Mouse (Mus musculus) ES-Bruce4 (cell line): ENCODE measurements at regions not wholly inside any gene's neighbourhood (a gene's known extent, or its start where the extent isn't known, plus 50 kb on each side); places are given as distances from the start of the nearest gene placed in this dataset.

ENCODE experiments used
- H3K27ac ChIP-seq: 2 replicates; pipeline ENCODE4 v1.5.1; 2012; ENCODE audit warnings: low read length, inconsistent platforms; ENCODE audit not compliant: insufficient read depth
- H3K27me3 ChIP-seq: 2 replicates; pipeline ENCODE4 v1.6.1; 2012; ENCODE audit warnings: mild to moderate bottlenecking, low read length, inconsistent platforms; ENCODE audit not compliant: control insufficient read depth, poor library complexity, insufficient read depth, severe bottlenecking
- H3K36me3 ChIP-seq: 2 replicates; pipeline ENCODE4 v1.6.1; 2012; ENCODE audit warnings: inconsistent platforms, mild to moderate bottlenecking, low read length, moderate library complexity; ENCODE audit not compliant: control insufficient read depth, poor library complexity, insufficient read depth, severe bottlenecking
- H3K4me1 ChIP-seq: one replicate; pipeline ENCODE4 v1.8.1; 2011; ENCODE audit warnings: low read length; ENCODE audit not compliant: control insufficient read depth, insufficient read depth
- H3K4me3 ChIP-seq: 2 replicates; pipeline ENCODE4 v1.5.1; 2011; ENCODE audit warnings: low read depth, mild to moderate bottlenecking, low read length
- H3K9ac ChIP-seq: 2 replicates; pipeline ENCODE4 v1.6.1; 2012; ENCODE audit warnings: low read depth, mild to moderate bottlenecking, inconsistent platforms; ENCODE audit not compliant: poor library complexity, severe bottlenecking
- H3K9me3 ChIP-seq: replicated peaks from 2 replicates; pipeline ENCODE4 v1.6.1; 2012; ENCODE audit warnings: mild to moderate bottlenecking, low read length, inconsistent platforms; ENCODE audit not compliant: control insufficient read depth, poor library complexity, insufficient read depth, severe bottlenecking
- CTCF ChIP-seq: IDR thresholded peaks from one replicate; pipeline ENCODE4 v1.8.1; 2011; ENCODE audit warnings: low read depth, low read length
- EP300 ChIP-seq: IDR thresholded peaks from 2 replicates; pipeline ENCODE4 v1.6.1; 2011; ENCODE audit warnings: low read depth, low read length; ENCODE audit not compliant: insufficient read depth
- POLR2A ChIP-seq: IDR thresholded peaks from one replicate; pipeline ENCODE4 v1.8.1; 2011; ENCODE audit warnings: low read length; ENCODE audit not compliant: insufficient read depth

DNA sequence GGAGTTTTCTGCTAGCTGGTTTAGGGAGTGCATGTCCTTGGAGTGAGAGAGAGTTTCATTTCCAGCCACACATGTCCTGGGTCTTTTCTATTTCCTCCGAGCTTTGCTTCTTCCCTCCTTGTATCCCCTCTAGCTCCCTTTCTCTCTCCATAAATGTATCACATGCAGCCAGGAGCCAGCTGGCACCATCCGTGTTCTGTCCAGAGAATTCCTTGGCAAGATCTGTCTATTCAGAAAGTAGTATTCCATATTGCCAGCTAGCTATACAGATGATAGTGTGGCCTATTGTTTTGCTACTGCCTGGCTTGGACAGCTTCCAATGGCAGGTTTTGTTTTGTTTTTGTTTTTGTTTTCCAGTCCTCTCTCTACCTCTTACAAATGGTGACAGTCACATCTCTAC, 195.3 kb downstream of the Wdr11 start:
- no peak for TF ChIP-seq CTCF
- no peak for TF ChIP-seq EP300
- no peak for TF ChIP-seq POLR2A
- H3K4me1 ChIP-seq = no peaks in the 10 kb centered on the region
- no peaks in the 10 kb centered on the region for H3K27me3 ChIP-seq
- H3K4me3 ChIP-seq = no peak overlapping the region
- H3K9me3 ChIP-seq = no peaks in the 10 kb centered on the region
- no peak overlapping the region for H3K9ac ChIP-seq
- H3K36me3 ChIP-seq = no peaks in the 10 kb centered on the region
- H3K27ac ChIP-seq = no peak overlapping the region

GRCm38 (mm10) chr7:129787736-129788135, 196.1 kb downstream of the Wdr11 start:
- no peaks in the 10 kb centered on the region for H3K9me3 ChIP-seq
- no peaks in the 10 kb centered on the region for H3K27me3 ChIP-seq
- no peak for TF ChIP-seq EP300
- no peak for TF ChIP-seq POLR2A
- TF ChIP-seq CTCF = no peak
- no peak overlapping the region for H3K4me3 ChIP-seq
- no peaks in the 10 kb centered on the region for H3K36me3 ChIP-seq
- H3K9ac ChIP-seq = no peak overlapping the region
- H3K27ac ChIP-seq = no peak overlapping the region
- H3K4me1 ChIP-seq = no peaks in the 10 kb centered on the region

DNA sequence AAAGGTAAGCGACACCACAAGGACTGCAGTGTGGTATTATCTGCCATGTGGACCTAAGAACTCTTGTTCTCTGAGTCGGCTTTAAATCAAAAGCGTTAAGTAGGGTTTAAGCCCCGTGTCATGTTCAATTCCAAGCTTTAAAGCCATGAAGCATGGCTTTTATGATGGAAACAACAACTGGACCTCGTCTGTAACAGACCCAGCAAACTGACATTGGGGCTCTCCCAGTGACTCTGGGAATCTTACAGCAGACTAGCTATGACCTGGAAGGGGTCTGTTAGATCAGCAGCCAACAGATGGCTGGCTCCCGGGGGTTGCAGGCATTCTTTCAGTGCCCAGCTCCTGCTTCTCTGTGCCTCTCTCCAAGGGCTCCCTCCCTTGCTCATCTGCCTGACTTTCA, 197.8 kb downstream of the Wdr11 start:
- Histone ChIP-seq H3K4me3 (no peak overlapping the region), H3K27me3 (no peaks in the 10 kb centered on the region), H3K9ac (no peak overlapping the region), H3K9me3 (no peaks in the 10 kb centered on the region), H3K27ac (no peak overlapping the region), H3K36me3 (no peaks in the 10 kb centered on the region), H3K4me1 (no peaks in the 10 kb centered on the region)
- no peak for TF ChIP-seq EP300
- TF ChIP-seq CTCF = no peak
- no peak for TF ChIP-seq POLR2A

- Histone ChIP-seq H3K27me3 (no peaks in the 10 kb centered on the region), H3K4me3 (no peak overlapping the region), H3K9me3 (no peaks in the 10 kb centered on the region), H3K9ac (no peak overlapping the region), H3K36me3 (no peaks in the 10 kb centered on the region), H3K4me1 (no peaks in the 10 kb centered on the region), H3K27ac (no peak overlapping the region)
- TF ChIP-seq CTCF (no peak), EP300 (no peak), POLR2A (no peak)
These were observed 199.2 kb downstream of the Wdr11 start for GRCm38 (mm10) chr7:129790590-129791449.

DNA sequence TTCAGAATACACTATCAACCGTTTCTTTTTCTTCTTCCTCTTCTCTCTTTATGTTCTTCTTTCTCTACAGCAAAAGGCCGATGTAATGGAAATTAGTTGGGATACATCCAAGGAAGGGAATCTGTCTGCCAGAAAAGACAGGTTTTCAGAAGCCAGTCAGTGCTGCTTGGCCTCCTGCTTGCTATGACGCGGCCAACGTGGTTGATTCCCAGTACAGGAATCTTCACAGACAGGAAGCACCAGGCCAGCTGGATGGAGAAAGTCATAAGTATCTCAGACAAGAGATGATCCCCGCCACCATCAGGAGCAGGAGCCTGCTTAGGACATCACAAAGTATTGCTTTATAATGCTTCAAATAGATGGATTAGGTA, 199.8 kb downstream of the Wdr11 start:
- Histone ChIP-seq H3K36me3 (no peaks in the 10 kb centered on the region), H3K4me3 (no peak overlapping the region), H3K4me1 (no peaks in the 10 kb centered on the region), H3K9me3 (no peaks in the 10 kb centered on the region), H3K27me3 (no peaks in the 10 kb centered on the region), H3K27ac (no peak overlapping the region), H3K9ac (no peak overlapping the region)
- TF ChIP-seq CTCF (no peak), POLR2A (no peak), EP300 (no peak)

- H3K4me1 ChIP-seq = no peaks in the 10 kb centered on the region
- H3K9ac ChIP-seq = no peak overlapping the region
- H3K4me3 ChIP-seq = no peak overlapping the region
- no peaks in the 10 kb centered on the region for H3K36me3 ChIP-seq
- no peaks in the 10 kb centered on the region for H3K27me3 ChIP-seq
- no peaks in the 10 kb centered on the region for H3K9me3 ChIP-seq
- no peak overlapping the region for H3K27ac ChIP-seq
- TF ChIP-seq POLR2A (no peak), CTCF (no peak), EP300 (no peak)
These were observed 202.1 kb downstream of the Wdr11 start for GRCm38 (mm10) chr7:129793733-129794132.
